Mouse (Mus musculus) cortical plate, adult 2 months (tissue): Measurements from ENCODE around the gene Efhd1.

Experiments used
- CTCF ChIP-seq: fragments of 200-500 bp; IDR thresholded peaks from 2 replicates; pipeline ENCODE4 v1.5.1; 2011; ENCODE audit warnings: mild to moderate bottlenecking, control low read depth, low read length; ENCODE audit not compliant: insufficient read depth; ENCODE audit errors: extremely low read depth
- POLR2A ChIP-seq: fragments of 200-500 bp; IDR thresholded peaks from 2 replicates; pipeline ENCODE4 v1.6.1; 2011; ENCODE audit warnings: mild to moderate bottlenecking, low read length, control low read depth; ENCODE audit not compliant: insufficient read depth; ENCODE audit errors: extremely low read depth

DNA sequence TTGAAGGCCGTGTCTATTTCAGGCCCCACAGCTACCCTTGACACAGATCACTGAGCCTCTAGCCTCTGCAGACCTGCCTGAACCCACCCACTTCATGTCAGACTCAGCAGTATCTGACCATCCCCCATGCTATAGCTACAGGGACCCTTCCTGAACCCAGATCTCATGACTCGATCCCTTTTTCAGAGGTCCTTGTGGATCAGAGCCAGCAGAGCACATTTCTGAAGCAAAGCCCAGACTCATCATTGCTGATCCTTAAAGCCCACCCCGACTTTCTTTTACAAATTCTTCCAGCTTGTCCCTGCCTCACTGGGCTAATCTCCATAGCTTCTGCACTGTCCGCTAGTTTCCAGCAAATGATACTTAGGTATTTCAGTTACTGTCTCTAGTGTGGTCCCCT lies 10.0 kb downstream of the Efhd1 start:
- TF ChIP-seq CTCF (no peak), POLR2A (no peak)
